Mouse (Mus musculus): ENCODE results near the gene Eif3c.

DNA sequence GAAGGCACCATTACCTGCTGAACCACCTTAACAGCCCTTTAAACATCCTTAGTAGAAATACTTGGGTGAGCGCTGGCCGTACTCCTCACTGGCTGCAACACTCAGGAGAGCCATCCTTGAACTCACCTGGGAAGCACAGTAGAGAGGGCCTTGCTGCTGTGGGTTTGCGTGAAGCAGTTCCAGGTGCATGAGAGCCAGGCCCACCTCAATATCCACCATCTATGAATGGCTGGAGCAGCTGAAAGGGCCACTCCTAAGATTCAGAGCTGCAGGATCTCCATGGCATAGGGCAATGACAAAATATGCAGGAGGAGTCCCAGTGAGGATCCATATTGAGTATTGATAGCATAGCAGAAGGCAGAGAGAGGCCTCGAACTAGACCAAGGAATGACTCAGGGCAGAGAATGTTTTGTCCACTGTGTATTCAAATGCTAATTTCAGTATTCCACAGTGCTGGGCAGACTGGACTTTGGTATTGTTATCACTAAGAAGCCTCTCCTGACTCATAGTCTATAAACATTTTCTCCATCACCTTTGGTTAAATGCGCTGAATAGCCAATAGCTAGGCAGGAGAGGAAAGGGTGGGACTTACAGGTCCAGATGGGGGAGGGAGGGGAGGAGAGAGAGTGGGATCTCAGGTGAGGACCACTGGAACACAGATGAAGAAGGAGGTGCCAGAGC, 47.8 kb downstream of the Eif3c start:
- TF ChIP-seq GATA1 (IDR thresholded peaks at IDR 0.05; ENCODE audit: borderline replicate concordance, low read length), result no peak
- TF ChIP-seq FLI1 (IDR thresholded peaks at IDR 0.05; ENCODE audit: low read length), result no peak

Measured in megakaryocyte, embryonic 14.5 days (primary cell).